Mouse (Mus musculus): Measurements from ENCODE around the gene Erv3. TPM values are rescaled to one million over a fixed set of nuclear protein-coding genes. Genes with fewer than 3 reads are reported as not detected.
A peak's percentile ranks its signal among the peaks of the same experiment; 100 is the strongest.

Gene Erv3
- not detected in 2 replicates for polyA plus RNA-seq (2015; fragmentation: Nextera tagmentation; extraction: Ambion mirVana)

DNA sequence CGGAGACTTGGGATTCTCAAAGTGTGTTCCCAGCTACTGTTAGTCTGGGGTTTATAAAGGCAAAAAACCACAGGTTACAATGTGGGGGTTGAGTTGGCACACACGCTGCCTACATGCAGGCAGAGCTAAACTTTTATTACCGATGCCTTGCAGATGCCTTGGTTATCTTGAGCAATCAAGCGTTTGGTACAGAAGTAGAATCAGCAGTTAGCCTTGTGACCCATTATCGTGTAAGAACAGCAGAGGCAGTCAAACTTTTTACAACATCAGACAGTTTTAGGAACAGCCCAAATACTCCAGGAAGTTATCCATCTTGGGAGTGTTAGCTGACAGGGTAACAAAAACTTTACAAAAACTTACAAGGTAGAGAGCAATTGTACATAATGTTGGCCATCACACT lies at the start of gene Erv3:
Erv3 (minus strand) TSS at position 27 of the 400 bp plus-strand sequence.
- no peak for ATAC-seq (replicated peaks; ENCODE audit: extremely low read depth, insufficient read depth, low FRiP score)
- WGBS: 82% methylated on average over 5 of the region's 5 CpGs
- Histone ChIP-seq H3K9ac (ENCODE audit: low read length) (no peak within 1 kb of the TSS), H3K36me3 (ENCODE audit: control insufficient read depth, insufficient read depth) (no peaks in the 10 kb centered on the region), H3K4me2 (ENCODE audit: low read depth, low read length) (no peak within 1 kb of the TSS), H3K27me3 (ENCODE audit: control insufficient read depth, insufficient read depth, low read length) (no peaks in the 10 kb centered on the region), H3K4me1 (ENCODE audit: control insufficient read depth, insufficient read depth, low read length) (no peaks in the 10 kb centered on the region), H3K4me3 (ENCODE audit: low read length) (no peak within 1 kb of the TSS), H3K27ac (ENCODE audit: low read length) (no peak within 1 kb of the TSS), H3K9me3 (replicated peaks; ENCODE audit: control insufficient read depth, low read length) (0 out of 2 replicates have a peak, but pooled peaks cover 2% of the 10 kb centered on the region)

DNA sequence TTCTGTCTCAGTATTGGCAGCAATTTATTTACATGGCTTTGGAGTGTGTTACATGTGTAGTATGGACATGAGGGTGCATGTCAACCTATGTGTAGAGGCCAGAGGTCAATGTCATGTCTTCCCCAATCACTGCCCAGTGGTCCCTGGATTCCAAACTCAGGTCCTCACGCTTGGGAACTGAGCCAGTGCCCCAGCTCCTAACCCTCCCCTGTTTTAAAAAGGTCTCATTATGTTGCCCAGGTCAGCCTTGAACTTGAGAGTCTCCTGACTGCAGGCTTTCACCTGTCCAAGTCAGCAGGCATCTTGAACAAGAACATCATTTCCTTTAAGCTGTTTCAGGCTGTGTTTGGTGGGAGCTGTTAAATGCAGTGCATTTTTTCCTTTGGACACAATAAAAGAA lies 49.4 kb upstream of the Erv3 start:
- Histone ChIP-seq H3K4me2 (ENCODE audit: low read depth, low read length) (peak overlapping the region; percentile 59), H3K9me3 (replicated peaks; ENCODE audit: control insufficient read depth, low read length) (no peaks in the 10 kb centered on the region), H3K4me3 (ENCODE audit: low read length) (no peak overlapping the region), H3K9ac (ENCODE audit: low read length) (no peak overlapping the region), H3K36me3 (ENCODE audit: control insufficient read depth, insufficient read depth) (peaks cover 2% of the 10 kb centered on the region; the same call in 1 of the 2 replicates), H3K27ac (ENCODE audit: low read length) (no peak overlapping the region; the same call in 1 of the 2 replicates), H3K4me1 (ENCODE audit: control insufficient read depth, insufficient read depth, low read length) (peaks cover 30% of the 10 kb centered on the region), H3K27me3 (ENCODE audit: control insufficient read depth, insufficient read depth, low read length) (no peaks in the 10 kb centered on the region)
- no peak for ATAC-seq (replicated peaks; ENCODE audit: extremely low read depth, insufficient read depth, low FRiP score)
- WGBS: 88% methylated on average over 1 of the region's 1 CpGs

GRCm38 (mm10) chr2:131908351-131908861 lies 48.9 kb upstream of the Erv3 start:
- Histone ChIP-seq H3K4me3 (ENCODE audit: low read length) (no peak overlapping the region), H3K27ac (ENCODE audit: low read length) (no peak overlapping the region), H3K27me3 (ENCODE audit: control insufficient read depth, insufficient read depth, low read length) (no peaks in the 10 kb centered on the region), H3K4me2 (ENCODE audit: low read depth, low read length) (no peak overlapping the region), H3K4me1 (ENCODE audit: control insufficient read depth, insufficient read depth, low read length) (peaks cover 30% of the 10 kb centered on the region), H3K9me3 (replicated peaks; ENCODE audit: control insufficient read depth, low read length) (no peaks in the 10 kb centered on the region), H3K36me3 (ENCODE audit: control insufficient read depth, insufficient read depth) (peaks cover 2% of the 10 kb centered on the region; the same call in 1 of the 2 replicates), H3K9ac (ENCODE audit: low read length) (no peak overlapping the region)
- 87% methylated on average over 7 of the region's 7 CpGs for WGBS
- no peak for ATAC-seq (replicated peaks; ENCODE audit: extremely low read depth, insufficient read depth, low FRiP score)

DNA sequence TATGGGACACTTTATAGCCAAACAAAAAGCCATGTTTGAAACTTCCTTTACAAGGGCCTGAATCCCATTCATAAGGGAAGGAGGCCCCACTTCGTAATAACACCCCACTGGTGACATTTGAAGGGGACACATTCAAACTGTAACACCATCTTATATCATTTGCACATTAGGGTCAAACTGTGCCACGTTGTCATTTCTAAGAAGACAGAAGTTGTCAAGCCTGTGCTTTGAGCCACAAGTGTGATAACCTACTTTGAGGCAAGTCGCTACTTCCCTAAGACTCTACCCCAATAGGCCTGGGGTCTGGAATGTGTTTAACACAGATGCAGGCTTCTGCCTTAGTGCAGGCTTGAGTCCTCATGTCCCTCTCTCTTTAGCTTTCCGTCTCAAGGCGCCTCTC lies 47.8 kb upstream of the Erv3 start:
- Histone ChIP-seq H3K36me3 (ENCODE audit: control insufficient read depth, insufficient read depth) (no peaks in the 10 kb centered on the region), H3K4me3 (ENCODE audit: low read length) (no peak overlapping the region), H3K4me2 (ENCODE audit: low read depth, low read length) (no peak overlapping the region), H3K27me3 (ENCODE audit: control insufficient read depth, insufficient read depth, low read length) (no peaks in the 10 kb centered on the region), H3K9ac (ENCODE audit: low read length) (no peak overlapping the region), H3K27ac (ENCODE audit: low read length) (no peak overlapping the region), H3K9me3 (replicated peaks; ENCODE audit: control insufficient read depth, low read length) (no peaks in the 10 kb centered on the region), H3K4me1 (ENCODE audit: control insufficient read depth, insufficient read depth, low read length) (peaks cover 37% of the 10 kb centered on the region)
- 79% methylated on average over 5 of the region's 5 CpGs for WGBS
- no peak for ATAC-seq (replicated peaks; ENCODE audit: extremely low read depth, insufficient read depth, low FRiP score)

DNA sequence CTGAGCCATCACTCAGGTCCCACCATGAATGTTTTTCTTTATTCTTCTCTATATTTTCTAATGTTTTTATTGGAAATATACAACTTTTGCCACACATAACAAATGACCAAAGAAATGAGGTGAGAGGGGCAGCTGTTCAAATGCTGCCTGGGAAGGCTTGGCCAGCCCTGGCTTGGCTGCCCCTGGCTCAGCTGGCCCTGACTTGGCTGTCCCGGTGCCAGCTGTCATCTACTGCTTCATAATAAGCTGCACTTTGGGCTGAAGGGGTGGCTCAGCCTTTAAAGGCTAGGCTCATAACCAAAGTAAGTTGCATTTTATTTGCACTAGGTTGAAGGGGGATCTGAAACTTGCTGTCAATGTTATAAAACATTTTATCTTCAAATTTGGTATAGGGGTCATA lies 47.3 kb upstream of the Erv3 start:
- WGBS: 42% methylated on average over 1 of the region's 1 CpGs
- no peak overlapping the region for H3K4me3 ChIP-seq (ENCODE audit: low read length)
- H3K36me3 ChIP-seq (ENCODE audit: control insufficient read depth, insufficient read depth): no peaks in the 10 kb centered on the region
- H3K27ac ChIP-seq (ENCODE audit: low read length): no peak overlapping the region
- no peaks in the 10 kb centered on the region for H3K27me3 ChIP-seq (ENCODE audit: control insufficient read depth, insufficient read depth, low read length)
- H3K9me3 ChIP-seq (replicated peaks; ENCODE audit: control insufficient read depth, low read length): no peaks in the 10 kb centered on the region
- ATAC-seq (replicated peaks; ENCODE audit: extremely low read depth, insufficient read depth, low FRiP score): no peak
- H3K4me1 ChIP-seq (ENCODE audit: control insufficient read depth, insufficient read depth, low read length): peaks cover 34% of the 10 kb centered on the region
- H3K4me2 ChIP-seq (ENCODE audit: low read depth, low read length): no peak overlapping the region
- no peak overlapping the region for H3K9ac ChIP-seq (ENCODE audit: low read length)

- no peaks in the 10 kb centered on the region for H3K9me3 ChIP-seq (replicated peaks; ENCODE audit: control insufficient read depth, low read length)
- peaks cover 29% of the 10 kb centered on the region for H3K4me1 ChIP-seq (ENCODE audit: control insufficient read depth, insufficient read depth, low read length)
- 90% methylated on average over 3 of the region's 3 CpGs for WGBS
- no peak overlapping the region for H3K4me3 ChIP-seq (ENCODE audit: low read length)
- H3K27ac ChIP-seq (ENCODE audit: low read length): no peak overlapping the region
- H3K9ac ChIP-seq (ENCODE audit: low read length): no peak overlapping the region
- no peak for ATAC-seq (replicated peaks; ENCODE audit: extremely low read depth, insufficient read depth, low FRiP score)
- no peaks in the 10 kb centered on the region for H3K36me3 ChIP-seq (ENCODE audit: control insufficient read depth, insufficient read depth)
- H3K27me3 ChIP-seq (ENCODE audit: control insufficient read depth, insufficient read depth, low read length): no peaks in the 10 kb centered on the region
- H3K4me2 ChIP-seq (ENCODE audit: low read depth, low read length): no peak overlapping the region
Observed at GRCm38 (mm10) chr2:131906266-131906665, 46.7 kb upstream of the Erv3 start.

DNA sequence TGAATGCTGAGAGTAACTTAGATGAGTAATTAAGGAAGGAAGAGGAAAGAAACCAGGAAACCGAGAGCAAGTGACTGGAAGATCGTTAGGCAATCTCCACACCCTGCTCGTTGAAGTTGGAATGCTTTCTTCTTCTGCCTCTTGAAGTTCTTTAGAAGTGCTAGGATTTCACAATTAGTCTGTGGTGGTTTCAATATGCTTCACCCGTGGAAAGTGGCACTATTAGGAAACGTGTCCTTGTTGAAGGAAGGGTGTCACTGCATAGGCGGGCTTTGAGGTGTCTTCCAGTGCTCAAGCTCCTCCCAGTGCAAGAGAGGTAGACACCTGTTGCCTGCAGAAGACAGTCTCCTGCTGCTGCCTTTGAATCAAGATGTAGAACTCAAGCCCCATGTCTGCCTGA lies 46.2 kb upstream of the Erv3 start:
- no peak overlapping the region for H3K4me2 ChIP-seq (ENCODE audit: low read depth, low read length)
- H3K27ac ChIP-seq (ENCODE audit: low read length): no peak overlapping the region
- H3K4me1 ChIP-seq (ENCODE audit: control insufficient read depth, insufficient read depth, low read length): peaks cover 25% of the 10 kb centered on the region
- no peaks in the 10 kb centered on the region for H3K27me3 ChIP-seq (ENCODE audit: control insufficient read depth, insufficient read depth, low read length)
- WGBS: 62% methylated on average over 6 of the region's 6 CpGs
- no peak overlapping the region for H3K4me3 ChIP-seq (ENCODE audit: low read length)
- H3K9me3 ChIP-seq (replicated peaks; ENCODE audit: control insufficient read depth, low read length): no peaks in the 10 kb centered on the region
- H3K9ac ChIP-seq (ENCODE audit: low read length): no peak overlapping the region
- no peaks in the 10 kb centered on the region for H3K36me3 ChIP-seq (ENCODE audit: control insufficient read depth, insufficient read depth)
- no peak for ATAC-seq (replicated peaks; ENCODE audit: extremely low read depth, insufficient read depth, low FRiP score)

DNA sequence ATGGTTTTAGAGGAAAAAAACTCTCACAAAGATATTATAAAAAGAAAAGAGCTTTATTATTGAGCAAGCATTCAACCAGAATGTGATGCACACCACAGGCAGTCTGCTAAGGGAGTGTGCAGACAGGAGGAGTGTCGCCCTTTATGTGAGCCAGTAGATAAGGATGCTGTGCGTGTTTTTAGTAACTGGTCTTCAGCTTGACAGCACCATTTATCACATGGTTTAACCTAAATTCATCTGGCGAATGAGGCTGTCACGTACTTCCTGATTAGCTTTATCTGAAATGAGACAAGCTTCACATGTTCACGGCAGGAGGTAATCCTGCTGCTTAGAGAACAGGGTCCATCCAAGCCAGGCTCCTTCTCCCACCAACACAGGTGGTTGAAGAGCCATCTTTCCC lies 45.5 kb upstream of the Erv3 start:
- WGBS: 19% methylated on average over 5 of the region's 5 CpGs
- Histone ChIP-seq H3K4me2 (ENCODE audit: low read depth, low read length) (no peak overlapping the region), H3K36me3 (ENCODE audit: control insufficient read depth, insufficient read depth) (no peaks in the 10 kb centered on the region), H3K9me3 (replicated peaks; ENCODE audit: control insufficient read depth, low read length) (no peaks in the 10 kb centered on the region), H3K4me3 (ENCODE audit: low read length) (no peak overlapping the region), H3K9ac (ENCODE audit: low read length) (no peak overlapping the region), H3K27ac (ENCODE audit: low read length) (no peak overlapping the region), H3K27me3 (ENCODE audit: control insufficient read depth, insufficient read depth, low read length) (no peaks in the 10 kb centered on the region), H3K4me1 (ENCODE audit: control insufficient read depth, insufficient read depth, low read length) (peaks cover 25% of the 10 kb centered on the region)
- no peak for ATAC-seq (replicated peaks; ENCODE audit: extremely low read depth, insufficient read depth, low FRiP score)

GRCm38 (mm10) chr2:131902867-131903266 lies 43.3 kb upstream of the Erv3 start:
- peak; percentile 89 for ATAC-seq (replicated peaks; ENCODE audit: extremely low read depth, insufficient read depth, low FRiP score)
- Histone ChIP-seq H3K36me3 (ENCODE audit: control insufficient read depth, insufficient read depth) (no peaks in the 10 kb centered on the region), H3K9ac (ENCODE audit: low read length) (peak overlapping the region; percentile 54; the same call in 1 of the 2 replicates), H3K27me3 (ENCODE audit: control insufficient read depth, insufficient read depth, low read length) (no peaks in the 10 kb centered on the region), H3K4me2 (ENCODE audit: low read depth, low read length) (peak overlapping the region; percentile 10; the same call in 1 of the 2 replicates), H3K4me1 (ENCODE audit: control insufficient read depth, insufficient read depth, low read length) (peaks cover 21% of the 10 kb centered on the region), H3K9me3 (replicated peaks; ENCODE audit: control insufficient read depth, low read length) (no peaks in the 10 kb centered on the region), H3K27ac (ENCODE audit: low read length) (peak overlapping the region; percentile 87), H3K4me3 (ENCODE audit: low read length) (no peak overlapping the region)
- 7% methylated on average over 8 of the region's 8 CpGs for WGBS

Measured in heart, embryonic 16.5 days (tissue).